In genomic region chr5:77354361-77354787, GRCm38 (mm10) we compare ENCODE assay signal across 8 mouse cellular contexts. TPM values are rescaled to one million over a fixed set of nuclear protein-coding genes. Genes with fewer than 3 reads are reported as not detected.
DNase-seq lines count a peak whose midpoint lies in the region; ATAC-seq lines count a peak whose summit lies in the region.

No protein-coding gene starts in this region.

- H3K4me2 ChIP-seq in hindbrain, embryonic 13.5 days = peak overlapping the region; percentile 51

- peak; percentile 93 for DNase-seq in NIH3T3 (ENCODE audit: low read depth)
- DNase-seq in cerebellum, adult 9-11 months = peak; percentile 68
- peak; percentile 73 to 88 for DNase-seq in frontal cortex, postnatal 14 days (ENCODE audit: low spot score in 2 of 2)
- DNase-seq in layer of hippocampus, postnatal 14 days (ENCODE audit: low spot score in 2 of 2) = peak; percentile 87 to 88
- peak; percentile 89 for DNase-seq in lung, postnatal 10 days
- peak; percentile 83 for DNase-seq in ovary, postnatal 36 days (ENCODE audit: low spot score)
- DNase-seq in thymus, postnatal 25 days = peak; percentile 81

- H3K9me3 ChIP-seq in hindbrain, embryonic 13.5 days = no peaks in the 10 kb centered on the region

- H3K9ac ChIP-seq in hindbrain, embryonic 13.5 days = no peak overlapping the region

- no peak overlapping the region for H3K27ac ChIP-seq in hindbrain, embryonic 13.5 days

- H3K4me1 ChIP-seq in hindbrain, embryonic 13.5 days (replicated peaks) = peaks cover 25% of the 10 kb centered on the region

- 9% methylated on average over 16 of the region's 16 CpGs for WGBS in hindbrain, embryonic 13.5 days

- ATAC-seq in hindbrain, embryonic 13.5 days (ENCODE audit: low FRiP score) = peak; percentile 53; the same call in 1 of the 2 replicates

- H3K36me3 ChIP-seq in hindbrain, embryonic 13.5 days = peaks cover 14% of the 10 kb centered on the region

- H3K27me3 ChIP-seq in hindbrain, embryonic 13.5 days = peaks cover 6% of the 10 kb centered on the region; the same call in 1 of the 2 replicates

- peak overlapping the region; percentile 25 for H3K4me3 ChIP-seq in hindbrain, embryonic 13.5 days

RNA-seq across cellular contexts. Expression of gene Polr2b, which starts 44.4 kb away (rescaled TPM):
- polyA plus RNA-seq in hindbrain, embryonic 13.5 days (2015; fragmentation: Nextera tagmentation; extraction: Ambion mirVana) = 69.2 and 70.0 TPM in 2 replicates
- 10 to 100 TPM; 48.1 to 48.7 TPM for total RNA-seq in layer of hippocampus, postnatal 14 days (2021)

RNA-seq across cellular contexts. Expression of gene Noa1, which starts 44.5 kb away (rescaled TPM):
- polyA plus RNA-seq in hindbrain, embryonic 13.5 days (2015; fragmentation: Nextera tagmentation; extraction: Ambion mirVana) = 32.5 and 32.8 TPM in 2 replicates
- 10 to 100 TPM; 24.2 to 24.8 TPM for total RNA-seq in layer of hippocampus, postnatal 14 days (2021)

RNA-seq across cellular contexts. Expression of gene Igfbp7, which starts 53.5 kb away (rescaled TPM):
- 54.4 and 59.4 TPM in 2 replicates for polyA plus RNA-seq in hindbrain, embryonic 13.5 days (2015; fragmentation: Nextera tagmentation; extraction: Ambion mirVana)
- total RNA-seq in layer of hippocampus, postnatal 14 days (2021) = 10 to 100 TPM; 49.6 to 64.6 TPM
